Mouse (Mus musculus) liver, postnatal 0 days (tissue): ENCODE data around the gene Ptger1. TPM values are rescaled to one million over a fixed set of nuclear protein-coding genes. Genes with fewer than 3 reads are reported as not detected.
A peak's percentile ranks its signal among the peaks of the same experiment; 100 is the strongest.

Experiments
- ATAC-seq: fragments of 200-750 bp; cut with Nextera tagmentation; 2 replicates; pipeline ENCODE4 v1.8.0; 2017; ENCODE audit warnings: mild to moderate bottlenecking, moderate library complexity
- DNase-seq: peaks from one replicate; pipeline ENCODE4 v3.0.0-alpha.2; 2016
- H3K27ac ChIP-seq: fragments of 300-500 bp; sonication (generic); 2 replicates; pipeline ENCODE4 v1.5.1; 2014; ENCODE audit warnings: antibody characterized with exemption, moderate library complexity, mild to moderate bottlenecking, low read depth
- H3K27me3 ChIP-seq: fragments of 300-500 bp; sonication (generic); 2 replicates; pipeline ENCODE4 v1.6.1; 2014; ENCODE audit warnings: low read length, control low read depth, mixed read lengths; ENCODE audit not compliant: insufficient read depth
- H3K36me3 ChIP-seq: fragments of 300-500 bp; sonication (generic); replicated peaks from 2 replicates; pipeline ENCODE4 v1.6.1; 2014; ENCODE audit warnings: mild to moderate bottlenecking, control low read depth, low read length, moderate library complexity, mixed read lengths; ENCODE audit not compliant: insufficient read depth
- H3K4me1 ChIP-seq: fragments of 300-500 bp; sonication (generic); 2 replicates; pipeline ENCODE4 v1.6.1; 2014; ENCODE audit warnings: antibody characterized with exemption, mild to moderate bottlenecking, control low read depth; ENCODE audit not compliant: insufficient read depth
- H3K4me2 ChIP-seq: fragments of 300-500 bp; sonication (generic); 2 replicates; pipeline ENCODE4 v1.6.1; 2014; ENCODE audit warnings: low read depth, mild to moderate bottlenecking, low read length, moderate library complexity, mixed read lengths
- H3K4me3 ChIP-seq: fragments of 300-500 bp; sonication (generic); 2 replicates; pipeline ENCODE4 v1.5.1; 2014; ENCODE audit warnings: low read depth, low read length
- H3K9ac ChIP-seq: fragments of 300-500 bp; sonication (generic); replicated peaks from 2 replicates; pipeline ENCODE4 v1.6.1; 2014; ENCODE audit warnings: mild to moderate bottlenecking, moderate library complexity
- H3K9me3 ChIP-seq: fragments of 300-500 bp; sonication (generic); 2 replicates; pipeline ENCODE4 v1.6.1; 2016; ENCODE audit warnings: mild to moderate bottlenecking, control low read depth, low read length, mixed read lengths
- CTCF ChIP-seq: sonication (generic); IDR thresholded peaks from 2 replicates; pipeline ENCODE4 v1.5.1; 2016; ENCODE audit warnings: antibody characterized with exemption, low read depth
- EP300 ChIP-seq: IDR thresholded peaks from 2 replicates; pipeline ENCODE4 v1.6.1; 2016; ENCODE audit warnings: antibody characterized with exemption, low read depth, mild to moderate bottlenecking
- WGBS: fragments of 180-500 bp; shearing (Covaris S2); extraction: QIAGEN DNeasy Blood & Tissue Kit; methylation state at CpG from one replicate; pipeline ENCODE4 v1.1.7; 2014; ENCODE audit not compliant: insufficient replicate concordance; 5-methylcytosine and 5-hydroxymethylcytosine counted together
- polyA plus RNA-seq: library from polyadenylated mRNA; unstranded; fragments of >200 nt; fragmentation: Nextera tagmentation; extraction: Ambion mirVana; gene quantifications from 2 replicates; pipeline ENCODE4 v1.2.1, GENCODE M21; 2015

Ptger1 gene
- polyA plus RNA-seq, 1 experiment from 2014 or later: 0.16 TPM

DNA sequence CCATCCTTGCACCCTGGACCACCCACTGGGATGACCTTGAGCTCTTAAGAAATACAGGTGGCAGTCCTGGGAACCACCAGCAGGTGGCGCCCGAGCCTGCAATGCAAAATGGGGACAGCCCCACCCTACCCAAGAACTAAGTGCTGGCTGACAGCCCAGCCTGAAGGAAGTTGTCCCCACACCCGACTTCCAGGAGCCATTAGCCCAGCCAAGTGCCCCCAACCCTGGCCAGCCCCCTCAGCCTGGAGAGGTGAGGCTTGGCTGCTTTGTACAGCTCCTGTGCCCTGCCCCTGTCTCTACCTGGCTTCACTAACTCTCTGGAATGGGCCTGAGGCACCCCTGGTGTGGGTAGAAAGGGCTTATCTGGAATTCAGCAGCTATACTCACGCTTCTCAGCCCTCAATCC, 4.1 kb upstream of the Ptger1 start:
- ATAC-seq (peak; percentile 67), DNase-seq (peak; percentile 92)
- Histone ChIP-seq H3K4me3 (no peak overlapping the region), H3K4me1 (peaks cover 10% of the 10 kb centered on the region), H3K4me2 (no peak overlapping the region; the same call in 1 of the 2 replicates), H3K9ac (no peak overlapping the region), H3K27me3 (0 out of 2 replicates have a peak, but pooled peaks cover under 1% of the 10 kb centered on the region), H3K27ac (no peak overlapping the region), H3K36me3 (no peaks in the 10 kb centered on the region), H3K9me3 (no peaks in the 10 kb centered on the region)
- 10% methylated on average over 4 of the region's 4 CpGs for WGBS
- no peak for TF ChIP-seq EP300
- TF ChIP-seq CTCF: peak; percentile 98

DNA sequence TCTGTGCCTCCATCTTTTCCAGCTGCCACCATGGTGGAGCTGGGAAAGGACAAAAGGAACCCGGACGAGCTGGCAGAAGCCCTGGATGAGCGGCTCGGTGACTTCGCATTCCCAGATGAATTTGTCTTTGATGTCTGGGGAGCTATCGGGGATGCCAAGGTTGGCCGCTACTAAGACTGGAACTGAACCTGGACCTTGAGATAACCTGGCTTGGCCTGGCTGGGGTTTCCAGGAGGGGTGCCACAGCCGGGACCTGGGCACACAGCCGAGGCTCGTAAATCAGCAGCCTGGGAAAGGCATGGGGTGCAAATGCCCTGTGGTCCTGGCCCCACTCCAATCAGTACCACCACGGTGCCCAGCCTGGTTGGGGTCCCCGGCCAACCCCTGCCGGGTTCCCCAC, 2.4 kb upstream of the Ptger1 start:
- Histone ChIP-seq H3K27ac (no peak overlapping the region), H3K36me3 (peaks cover under 1% of the 10 kb centered on the region; the same call in 1 of the 2 replicates), H3K4me2 (no peak overlapping the region), H3K9me3 (no peaks in the 10 kb centered on the region), H3K9ac (no peak overlapping the region), H3K27me3 (0 out of 2 replicates have a peak, but pooled peaks cover 2% of the 10 kb centered on the region), H3K4me3 (no peak overlapping the region), H3K4me1 (peaks cover 20% of the 10 kb centered on the region)
- no peak for DNase-seq
- TF ChIP-seq EP300: no peak
- no peak for TF ChIP-seq CTCF
- ATAC-seq: no peak
- 85% methylated on average over 13 of the region's 13 CpGs for WGBS

DNA sequence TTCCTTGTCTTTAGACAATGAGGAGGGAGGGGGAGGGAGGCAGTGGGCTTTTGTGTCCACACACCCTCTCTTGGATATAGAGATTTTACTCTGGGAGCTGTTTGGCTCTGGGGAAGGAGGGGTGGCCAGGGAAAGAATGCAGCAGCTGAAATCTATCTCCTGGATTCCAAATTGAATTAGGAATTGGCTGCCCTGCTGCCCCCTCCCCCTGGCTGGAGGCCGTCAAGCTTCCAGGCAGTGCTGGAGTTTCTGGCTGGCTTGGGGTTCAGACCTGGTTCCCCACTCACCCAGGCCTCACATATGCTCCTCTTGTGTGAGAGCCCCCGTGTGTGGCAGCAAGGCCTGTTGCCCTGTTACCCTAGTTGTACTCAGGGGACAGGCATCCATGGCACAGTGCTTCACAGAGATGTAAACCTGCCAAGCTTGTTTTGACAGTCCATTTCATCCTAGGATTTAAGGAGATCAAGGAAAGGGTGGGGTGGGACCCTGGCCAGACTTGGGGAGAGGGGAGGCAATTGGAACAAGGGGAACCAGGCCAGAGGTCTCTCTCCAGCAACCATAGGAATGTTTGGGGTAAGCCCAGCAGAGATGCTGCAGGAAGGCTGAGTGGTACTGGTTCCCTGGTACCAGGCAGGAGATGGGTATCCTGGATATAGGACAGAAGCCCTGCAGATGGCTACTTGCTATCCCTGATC, 1.4 kb upstream of the Ptger1 start:
- no peak overlapping the region for H3K4me3 ChIP-seq

DNA sequence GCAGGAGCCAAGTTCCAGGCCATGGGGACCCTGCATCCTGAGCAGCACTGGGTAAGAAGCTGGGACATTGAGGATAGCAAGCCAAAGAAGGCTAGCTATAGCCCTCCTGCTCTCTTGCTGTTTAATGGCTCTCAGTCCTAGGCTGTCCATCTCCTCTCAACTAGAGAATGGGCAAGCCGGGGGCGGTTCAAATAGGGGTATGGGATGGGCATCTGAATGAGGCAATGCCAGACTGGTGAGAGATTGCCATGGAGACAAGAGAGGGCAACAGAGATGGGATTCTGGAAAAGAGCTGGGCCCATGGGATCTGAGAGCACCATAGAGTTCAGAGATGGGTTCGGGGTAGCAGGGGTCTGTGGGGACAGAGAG, 372 bp downstream of the Ptger1 start:
- H3K27ac ChIP-seq: no peak overlapping the region
- peaks cover 23% of the 10 kb centered on the region for H3K4me1 ChIP-seq

More for the DNA sequence above, 1.4 kb upstream of the Ptger1 start:
- no peak overlapping the region for H3K4me2 ChIP-seq
- WGBS: 55% methylated on average over 2 of the region's 2 CpGs
- H3K27me3 ChIP-seq: 0 out of 2 replicates have a peak, but pooled peaks cover 2% of the 10 kb centered on the region
- H3K9me3 ChIP-seq: no peaks in the 10 kb centered on the region
- no peak overlapping the region for H3K9ac ChIP-seq
- DNase-seq (no peak), ATAC-seq (no peak)
- H3K36me3 ChIP-seq: peaks cover 9% of the 10 kb centered on the region
- H3K27ac ChIP-seq: no peak overlapping the region
- TF ChIP-seq CTCF: no peak
- TF ChIP-seq EP300: no peak
- H3K4me1 ChIP-seq: peaks cover 23% of the 10 kb centered on the region

DNA sequence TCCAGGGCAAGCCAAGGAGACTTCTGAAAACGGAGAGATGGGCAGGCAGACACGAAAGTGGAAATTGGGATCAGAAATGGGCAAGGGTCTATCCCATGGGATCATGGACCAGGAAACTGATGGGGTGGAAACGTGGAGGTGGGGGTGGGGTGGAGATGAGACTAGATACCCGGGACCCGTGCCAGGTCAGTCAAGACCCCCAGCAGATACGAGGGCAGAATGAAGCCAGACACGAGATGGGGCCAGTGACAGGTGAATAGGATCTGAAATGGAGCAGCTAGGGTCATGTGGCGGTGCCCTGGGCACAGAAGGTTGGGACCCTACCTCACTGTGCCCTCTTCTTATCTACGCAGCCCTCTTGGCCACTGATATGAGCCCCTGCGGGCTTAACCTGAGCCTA, 1.0 kb downstream of the Ptger1 start:
- no peaks in the 10 kb centered on the region for H3K9me3 ChIP-seq
- DNase-seq: no peak
- no peak for ATAC-seq
- 0 out of 2 replicates have a peak, but pooled peaks cover 2% of the 10 kb centered on the region for H3K27me3 ChIP-seq
- no peak overlapping the region for H3K4me3 ChIP-seq
- H3K4me2 ChIP-seq: no peak overlapping the region
- H3K36me3 ChIP-seq: peaks cover 32% of the 10 kb centered on the region
- WGBS: 72% methylated on average over 10 of the region's 10 CpGs
- H3K4me1 ChIP-seq: peaks cover 21% of the 10 kb centered on the region
- no peak overlapping the region for H3K27ac ChIP-seq
- H3K9ac ChIP-seq: no peak overlapping the region
- TF ChIP-seq CTCF: no peak
- no peak for TF ChIP-seq EP300

More for the DNA sequence above, 372 bp downstream of the Ptger1 start:
- H3K27me3 ChIP-seq: 0 out of 2 replicates have a peak, but pooled peaks cover 2% of the 10 kb centered on the region
- no peak for TF ChIP-seq CTCF
- TF ChIP-seq EP300: no peak
- no peaks in the 10 kb centered on the region for H3K9me3 ChIP-seq
- 91% methylated on average over 3 of the region's 3 CpGs for WGBS
- DNase-seq (no peak), ATAC-seq (no peak)
- H3K4me2 ChIP-seq: no peak overlapping the region
- H3K4me3 ChIP-seq: no peak overlapping the region
- H3K36me3 ChIP-seq: peaks cover 25% of the 10 kb centered on the region
- H3K9ac ChIP-seq: no peak overlapping the region

DNA sequence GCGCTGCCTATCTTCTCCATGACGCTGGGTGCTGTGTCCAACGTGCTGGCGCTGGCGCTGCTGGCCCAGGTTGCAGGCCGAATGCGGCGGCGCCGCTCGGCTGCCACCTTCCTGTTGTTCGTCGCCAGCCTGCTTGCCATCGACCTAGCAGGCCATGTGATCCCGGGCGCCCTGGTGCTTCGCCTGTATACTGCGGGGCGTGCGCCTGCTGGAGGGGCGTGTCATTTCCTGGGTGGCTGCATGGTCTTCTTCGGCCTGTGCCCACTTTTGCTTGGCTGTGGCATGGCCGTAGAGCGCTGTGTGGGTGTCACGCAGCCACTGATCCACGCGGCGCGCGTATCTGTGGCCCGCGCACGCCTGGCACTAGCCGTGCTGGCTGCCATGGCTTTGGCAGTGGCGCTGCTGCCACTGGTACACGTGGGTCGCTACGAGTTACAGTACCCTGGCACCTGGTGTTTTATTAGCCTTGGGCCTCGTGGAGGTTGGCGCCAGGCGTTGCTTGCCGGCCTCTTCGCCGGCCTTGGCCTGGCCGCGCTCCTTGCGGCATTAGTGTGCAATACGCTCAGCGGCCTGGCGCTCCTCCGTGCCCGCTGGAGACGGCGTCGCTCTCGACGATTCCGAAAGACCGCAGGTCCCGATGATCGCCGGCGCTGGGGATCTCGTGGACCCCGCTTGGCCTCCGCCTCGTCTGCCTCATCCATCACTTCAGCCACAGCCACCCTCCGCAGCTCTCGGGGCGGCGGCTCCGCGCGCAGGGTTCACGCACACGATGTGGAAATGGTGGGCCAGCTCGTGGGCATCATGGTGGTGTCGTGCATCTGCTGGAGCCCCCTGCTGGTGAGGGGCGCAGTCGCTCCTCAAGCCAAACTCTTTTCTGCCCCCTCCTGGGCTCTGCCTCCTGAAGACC, 1.8 kb downstream of the Ptger1 start:
- 36% methylated on average over 80 of the region's 80 CpGs for WGBS
- H3K27me3 ChIP-seq: 0 out of 2 replicates have a peak, but pooled peaks cover 2% of the 10 kb centered on the region
- TF ChIP-seq CTCF (peak; percentile 76), EP300 (no peak)
- H3K4me3 ChIP-seq: peak overlapping the region; percentile 10; the same call in 1 of the 2 replicates
- ATAC-seq (peak; percentile 30), DNase-seq (peak; percentile 60)
- H3K4me2 ChIP-seq: peak overlapping the region; percentile 65
- no peaks in the 10 kb centered on the region for H3K9me3 ChIP-seq
- H3K4me1 ChIP-seq: peaks cover 18% of the 10 kb centered on the region
- H3K36me3 ChIP-seq: peaks cover 39% of the 10 kb centered on the region
- H3K9ac ChIP-seq: peak overlapping the region; percentile 30; the same call in 1 of the 2 replicates
- H3K27ac ChIP-seq: no peak overlapping the region
